Mouse (Mus musculus) adrenal gland, postnatal 36 days (tissue): ENCODE results near the gene Zfp866. TPM values are rescaled to one million over a fixed set of nuclear protein-coding genes. Genes with fewer than 3 reads are reported as not detected.

Source experiments
- DNase-seq, 2 experiments: peaks; one replicate each; pipeline ENCODE4 v3.0.0; 2021; ENCODE audit warnings: mixed read lengths in 1 of 2
- long read RNA-seq, 2 experiments: library from polyadenylated mRNA; stranded (forward); transcript quantifications; one replicate each; pipeline ENCODE4 v2.0.0; 2021; ENCODE audit warnings: borderline sequencing depth in 2 of 2
- total RNA-seq, 2 experiments: library from RNA; stranded (reverse); gene quantifications; 2 replicates each; pipeline ENCODE4 v1.2.3; 2021

Gene Zfp866
- 10 to 100 TPM; 21.2 to 21.3 TPM for total RNA-seq
- long read RNA-seq, experiment 1, transcript Zfp866-202 (4 exons, 3,245 nt), result major isoform, 5 of 7 reads
- long read RNA-seq, experiment 1, partial matches to known transcripts, result 0 of 7 reads
- long read RNA-seq, experiment 1, other reads (novel, unspliced or antisense), result 2 of 7 reads
- long read RNA-seq, experiment 2, partial matches to known transcripts, result 0 of 3 reads
- long read RNA-seq, experiment 2, other reads (novel, unspliced or antisense), result 1 of 3 reads

- peak; percentile 93 for DNase-seq
These were observed at the start of gene Zfp866, which contains the start of gene Atp13a1 for GRCm38 (mm10) chr8:69790773-69791367. Gene Zfp866 (minus strand): TSS chr8:69791178. Gene Atp13a1 (plus strand): TSS chr8:69791163.

GRCm38 (mm10) chr8:69837057-69837682, 46.2 kb upstream of the Zfp866 start:
- no peak for DNase-seq

- DNase-seq, result peak; percentile 83 to 88
These were observed 41.4 kb upstream of the Zfp866 start, which contains the start of gene Pbx4 for GRCm38 (mm10) chr8:69832298-69832853. Gene Pbx4 (plus strand): TSS chr8:69832491.

- DNase-seq, result no peak
These were observed 35.4 kb upstream of the Zfp866 start for GRCm38 (mm10) chr8:69826371-69826770.

- DNase-seq, result peak; percentile 75 to 86
These were observed 31.6 kb upstream of the Zfp866 start, which contains the start of gene Lpar2 for GRCm38 (mm10) chr8:69822386-69823191. Gene Lpar2 (plus strand): TSS chr8:69822429.

GRCm38 (mm10) chr8:69821971-69822385, 31.0 kb upstream of the Zfp866 start:
- DNase-seq, result peak; percentile 50 to 62

- DNase-seq, result no peak
These were observed 29.5 kb upstream of the Zfp866 start for GRCm38 (mm10) chr8:69820466-69820865.

- DNase-seq, result peak in 1 of 2 experiments; percentile 59
These were observed 24.4 kb upstream of the Zfp866 start for GRCm38 (mm10) chr8:69815396-69815795.

GRCm38 (mm10) chr8:69814881-69815280, 23.9 kb upstream of the Zfp866 start:
- DNase-seq, result no peak

GRCm38 (mm10) chr8:69809820-69810219, 18.8 kb upstream of the Zfp866 start:
- no peak for DNase-seq

GRCm38 (mm10) chr8:69808864-69809403, 18.0 kb upstream of the Zfp866 start:
- DNase-seq, result peak; percentile 15 to 52

- peak; percentile 89 to 92 for DNase-seq
These were observed 17.3 kb upstream of the Zfp866 start, which contains the start of gene Gmip for GRCm38 (mm10) chr8:69808094-69808863. Gene Gmip (plus strand): TSS chr8:69808679.

- no peak for DNase-seq
These were observed 16.3 kb upstream of the Zfp866 start for GRCm38 (mm10) chr8:69807236-69807635.

GRCm38 (mm10) chr8:69805491-69805890, 14.5 kb upstream of the Zfp866 start:
- DNase-seq, result no peak

- DNase-seq, result no peak
These were observed 14.1 kb upstream of the Zfp866 start for GRCm38 (mm10) chr8:69805086-69805485.

- no peak for DNase-seq
These were observed 13.6 kb upstream of the Zfp866 start for GRCm38 (mm10) chr8:69804537-69804936.

- no peak for DNase-seq
These were observed 12.4 kb upstream of the Zfp866 start for GRCm38 (mm10) chr8:69803366-69803765.

- no peak for DNase-seq
These were observed 11.2 kb upstream of the Zfp866 start for GRCm38 (mm10) chr8:69802216-69802615.

GRCm38 (mm10) chr8:69801796-69802195, 10.8 kb upstream of the Zfp866 start:
- no peak for DNase-seq

GRCm38 (mm10) chr8:69799946-69800345, 9.0 kb upstream of the Zfp866 start:
- no peak for DNase-seq

- DNase-seq, result no peak
These were observed 8.3 kb upstream of the Zfp866 start for GRCm38 (mm10) chr8:69799261-69799660.
